Mouse (Mus musculus): ENCODE results near the gene Tnnc1.

Tnnc1 gene

GRCm38 (mm10) chr14:31173537-31173936, 34.6 kb upstream of the Tnnc1 start:
- TF ChIP-seq GATA4 (IDR thresholded peaks at IDR 0.05; ENCODE audit: insufficient replicate concordance, low read length), result no peak

- no peak for TF ChIP-seq GATA4 (IDR thresholded peaks at IDR 0.05; ENCODE audit: insufficient replicate concordance, low read length)
These were observed 30.8 kb upstream of the Tnnc1 start for GRCm38 (mm10) chr14:31177287-31177686.

DNA sequence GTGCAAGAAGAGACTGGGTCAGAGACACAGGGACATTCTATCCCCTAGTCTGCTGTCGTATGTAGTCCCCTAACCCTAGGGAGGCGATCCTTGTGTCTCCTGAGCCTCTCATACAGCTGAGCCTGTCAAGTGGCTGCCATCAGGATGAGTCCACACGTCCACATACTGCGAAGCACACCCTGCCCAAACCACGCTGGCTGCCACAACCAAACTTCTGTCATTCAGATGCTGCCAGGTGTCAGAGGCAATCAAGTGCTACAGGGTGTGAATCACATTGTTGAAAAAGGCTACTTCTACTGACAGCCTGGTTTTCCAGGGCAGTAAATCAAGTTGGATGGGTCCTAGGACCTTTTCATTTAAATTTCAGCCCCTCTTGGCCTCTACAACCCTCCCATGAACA, 30.4 kb upstream of the Tnnc1 start:
- no peak for TF ChIP-seq GATA4 (IDR thresholded peaks at IDR 0.05; ENCODE audit: insufficient replicate concordance, low read length)

DNA sequence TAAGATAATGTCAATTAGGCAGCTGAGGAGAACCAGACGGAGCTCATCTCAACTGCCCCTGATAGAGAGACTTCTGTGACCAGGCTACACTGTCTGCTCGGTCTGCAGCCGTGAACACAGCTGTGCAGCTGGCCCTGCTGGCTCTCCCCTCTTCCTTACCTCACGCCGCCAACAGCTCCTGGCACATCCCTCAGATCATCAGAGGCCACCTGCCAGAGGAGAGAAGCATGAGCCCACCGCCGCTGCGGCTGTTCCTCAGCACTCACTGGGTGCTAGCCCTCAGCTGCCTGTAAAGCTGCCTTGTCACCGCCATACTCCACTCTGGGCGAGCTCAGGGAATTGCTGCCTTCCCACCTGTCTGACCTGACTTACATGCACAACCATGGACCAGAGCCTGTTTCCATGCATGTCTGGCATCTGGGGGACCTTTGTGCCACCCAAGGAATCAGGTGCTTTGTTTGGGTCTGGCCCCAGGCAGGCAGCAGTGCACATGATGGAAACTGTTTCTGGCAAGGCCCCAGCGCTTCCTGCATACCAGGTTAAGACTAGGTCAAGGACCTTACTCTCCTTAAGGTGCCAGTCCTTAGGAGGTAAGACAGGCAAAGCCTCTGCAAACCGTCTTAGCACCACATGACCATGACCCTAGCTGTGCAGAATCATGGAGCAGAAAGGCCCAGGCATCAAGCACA, 28.3 kb upstream of the Tnnc1 start:
- TF ChIP-seq GATA4 (IDR thresholded peaks at IDR 0.05; ENCODE audit: insufficient replicate concordance, low read length), result no peak

DNA sequence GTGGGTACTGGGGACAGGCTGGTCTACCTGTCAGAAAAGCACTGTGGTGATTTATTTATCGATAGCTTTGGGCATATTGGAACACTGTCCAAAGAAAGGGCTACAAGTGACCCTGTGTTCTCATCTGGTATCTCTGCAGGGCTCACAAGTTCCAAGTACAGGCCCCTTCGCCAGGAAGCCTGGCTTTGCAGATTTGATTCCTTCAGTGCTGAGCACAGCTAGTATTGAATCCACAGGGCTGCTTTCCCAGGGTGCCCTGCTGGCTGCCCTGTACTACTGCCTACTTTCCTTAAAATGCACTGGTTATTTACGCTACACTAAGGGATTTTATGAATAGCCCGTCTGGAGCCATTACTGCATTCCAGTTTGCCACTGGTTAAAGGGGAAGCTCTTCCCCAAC, 26.6 kb upstream of the Tnnc1 start:
- peak; percentile 85; the same call in 1 of the 2 replicates for TF ChIP-seq GATA4 (IDR thresholded peaks at IDR 0.05; ENCODE audit: insufficient replicate concordance, low read length)

- TF ChIP-seq GATA4 (IDR thresholded peaks at IDR 0.05; ENCODE audit: insufficient replicate concordance, low read length), result peak; percentile 73; the same call in 1 of the 2 replicates
These were observed 25.3 kb upstream of the Tnnc1 start for GRCm38 (mm10) chr14:31182786-31183290.

GRCm38 (mm10) chr14:31183541-31183940, 24.6 kb upstream of the Tnnc1 start:
- TF ChIP-seq GATA4 (IDR thresholded peaks at IDR 0.05; ENCODE audit: insufficient replicate concordance, low read length), result no peak

GRCm38 (mm10) chr14:31184195-31184594, 23.9 kb upstream of the Tnnc1 start:
- no peak for TF ChIP-seq GATA4 (IDR thresholded peaks at IDR 0.05; ENCODE audit: insufficient replicate concordance, low read length)

GRCm38 (mm10) chr14:31186656-31187055, 21.5 kb upstream of the Tnnc1 start:
- no peak for TF ChIP-seq GATA4 (IDR thresholded peaks at IDR 0.05; ENCODE audit: insufficient replicate concordance, low read length)

GRCm38 (mm10) chr14:31188771-31189181, 19.3 kb upstream of the Tnnc1 start:
- peak; percentile 44; the same call in 1 of the 2 replicates for TF ChIP-seq GATA4 (IDR thresholded peaks at IDR 0.05; ENCODE audit: insufficient replicate concordance, low read length)

DNA sequence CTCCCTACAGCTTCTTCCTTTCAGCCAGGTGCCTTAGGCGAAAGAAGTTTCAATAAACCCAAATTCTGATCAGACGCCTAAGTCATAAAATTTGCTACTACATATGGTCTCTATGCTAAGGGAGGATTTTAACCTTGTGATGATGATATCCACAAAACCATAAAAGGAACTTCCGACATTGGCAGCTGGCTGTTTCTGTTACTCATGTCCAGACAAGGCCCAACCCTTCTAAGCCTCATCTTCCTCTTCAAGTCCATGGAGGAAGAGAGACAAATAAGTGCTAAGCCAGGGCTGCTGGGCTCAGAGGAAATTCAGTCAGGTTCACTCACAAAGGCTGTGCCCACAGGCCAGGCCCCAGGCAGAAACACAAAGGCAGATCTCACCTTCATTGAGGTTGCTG, 18.8 kb upstream of the Tnnc1 start:
- TF ChIP-seq GATA4 (IDR thresholded peaks at IDR 0.05; ENCODE audit: insufficient replicate concordance, low read length), result no peak

- no peak for TF ChIP-seq GATA4 (IDR thresholded peaks at IDR 0.05; ENCODE audit: insufficient replicate concordance, low read length)
These were observed 16.2 kb upstream of the Tnnc1 start for GRCm38 (mm10) chr14:31191936-31192335.

- TF ChIP-seq GATA4 (IDR thresholded peaks at IDR 0.05; ENCODE audit: insufficient replicate concordance, low read length), result no peak
These were observed 14.3 kb upstream of the Tnnc1 start for GRCm38 (mm10) chr14:31193791-31194190.

DNA sequence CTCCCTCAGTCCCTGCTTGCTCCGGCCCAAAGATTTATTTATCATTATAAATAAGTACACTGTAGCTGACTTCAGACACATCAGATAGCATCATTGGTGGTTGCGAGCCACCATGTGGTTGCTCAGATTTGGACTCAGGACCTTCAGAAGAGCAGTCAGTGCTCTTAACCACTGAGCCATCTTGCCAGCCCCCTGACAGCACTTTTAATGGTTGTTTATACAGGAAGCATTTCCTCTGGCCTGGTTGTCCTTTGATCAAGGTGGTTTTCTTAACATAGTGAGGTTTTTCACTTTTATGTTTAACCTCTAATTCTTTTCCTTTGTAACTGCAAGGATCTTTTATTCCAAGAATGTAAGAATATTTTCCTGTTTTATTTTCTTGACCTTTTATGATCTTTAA, 13.7 kb upstream of the Tnnc1 start:
- no peak for TF ChIP-seq GATA4 (IDR thresholded peaks at IDR 0.05; ENCODE audit: insufficient replicate concordance, low read length)

- TF ChIP-seq GATA4 (IDR thresholded peaks at IDR 0.05; ENCODE audit: insufficient replicate concordance, low read length), result peak; percentile 66; the same call in 1 of the 2 replicates
These were observed 13.1 kb upstream of the Tnnc1 start for GRCm38 (mm10) chr14:31194891-31195513.

- TF ChIP-seq GATA4 (IDR thresholded peaks at IDR 0.05; ENCODE audit: insufficient replicate concordance, low read length), result no peak
These were observed 12.6 kb upstream of the Tnnc1 start for GRCm38 (mm10) chr14:31195521-31195920.
